Mouse (Mus musculus) embryo, embryonic 9.5 days (tissue): ENCODE data around the gene Ky.

ENCODE experiments used
- DNase-seq: peaks from one replicate; pipeline ENCODE4 v3.0.0-alpha.2; 2017; ENCODE audit errors: extremely low spot score

The Ky gene

GRCm38 (mm10) chr9:102505700-102506585 lies at the start of gene Ky:
Gene Ky (plus strand): TSS chr9:102505750.
- peak; percentile 48 for DNase-seq

GRCm38 (mm10) chr9:102462251-102462650 lies 43.3 kb upstream of the Ky start:
- no peak for DNase-seq

GRCm38 (mm10) chr9:102465044-102465443 lies 40.5 kb upstream of the Ky start:
- no peak for DNase-seq

DNA sequence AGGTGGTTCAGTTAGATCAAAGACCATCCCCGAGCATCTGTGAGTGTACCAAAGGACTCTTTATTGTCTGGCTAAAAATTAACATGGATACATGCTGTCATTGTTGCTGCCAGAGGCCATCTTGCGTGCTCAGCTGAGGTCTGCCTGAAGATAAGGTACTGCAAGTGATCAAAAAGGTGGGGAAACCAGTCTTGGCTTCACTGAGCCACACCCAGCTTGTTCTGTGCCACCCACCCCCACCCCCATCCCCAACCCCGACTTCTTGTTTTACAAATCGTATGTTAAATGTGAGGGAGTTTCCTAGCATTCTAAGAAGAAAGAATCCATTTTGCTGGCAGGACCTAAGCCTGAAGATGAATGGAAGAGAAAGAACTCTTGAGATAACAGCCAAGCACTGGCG lies 39.8 kb upstream of the Ky start:
- DNase-seq = no peak

- DNase-seq = no peak
Observed at GRCm38 (mm10) chr9:102470076-102470819, 35.3 kb upstream of the Ky start.

GRCm38 (mm10) chr9:102477767-102478450 lies 27.6 kb upstream of the Ky start:
- DNase-seq = no peak

GRCm38 (mm10) chr9:102478451-102478835 lies 27.1 kb upstream of the Ky start:
- no peak for DNase-seq

- peak; percentile 24 for DNase-seq
Observed at GRCm38 (mm10) chr9:102479022-102479421, 26.5 kb upstream of the Ky start.

- peak; percentile 42 for DNase-seq
Observed at GRCm38 (mm10) chr9:102492031-102492795, 13.3 kb upstream of the Ky start.

GRCm38 (mm10) chr9:102493044-102493443 lies 12.5 kb upstream of the Ky start:
- DNase-seq = no peak

DNA sequence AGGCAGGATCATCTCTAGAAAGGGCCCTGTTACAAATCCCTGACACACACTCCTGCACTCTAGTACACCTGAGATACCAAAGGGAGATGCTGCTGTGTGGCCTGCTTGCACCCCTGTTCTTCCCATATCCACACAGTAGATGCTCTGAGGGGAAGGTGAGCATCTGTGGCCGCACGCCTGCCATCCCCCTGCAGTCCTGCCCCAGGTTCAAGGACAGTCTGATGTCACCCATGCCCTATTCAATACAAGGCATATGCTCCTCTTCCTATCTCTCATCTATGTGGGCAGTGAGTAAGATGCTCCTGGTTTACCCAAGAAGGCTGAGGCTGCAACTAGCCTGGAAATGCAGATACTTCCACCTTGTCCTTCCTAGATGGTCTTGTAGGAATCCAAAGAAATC lies 11.6 kb upstream of the Ky start:
- DNase-seq = no peak

GRCm38 (mm10) chr9:102494454-102494853 lies 11.1 kb upstream of the Ky start:
- no peak for DNase-seq

DNA sequence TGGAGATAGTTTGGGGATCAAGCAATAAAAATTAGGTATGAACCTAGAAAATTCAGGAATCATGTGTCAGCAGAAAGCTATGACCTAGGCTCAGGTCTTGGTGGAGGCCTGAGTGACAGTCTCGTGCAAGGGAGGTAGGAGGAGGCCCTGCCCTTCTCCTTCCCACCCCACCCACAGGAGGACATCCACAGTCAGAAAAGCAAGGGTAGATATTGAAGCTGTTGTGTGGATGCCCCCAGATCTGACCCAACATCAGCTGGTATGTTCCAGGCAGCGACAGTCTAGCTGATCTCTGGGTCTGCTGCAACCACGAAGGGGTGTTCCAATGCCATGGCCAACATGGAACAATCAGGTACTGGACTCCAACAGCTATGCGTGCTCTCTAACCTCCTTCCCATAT lies 10.3 kb upstream of the Ky start:
- DNase-seq = no peak

DNA sequence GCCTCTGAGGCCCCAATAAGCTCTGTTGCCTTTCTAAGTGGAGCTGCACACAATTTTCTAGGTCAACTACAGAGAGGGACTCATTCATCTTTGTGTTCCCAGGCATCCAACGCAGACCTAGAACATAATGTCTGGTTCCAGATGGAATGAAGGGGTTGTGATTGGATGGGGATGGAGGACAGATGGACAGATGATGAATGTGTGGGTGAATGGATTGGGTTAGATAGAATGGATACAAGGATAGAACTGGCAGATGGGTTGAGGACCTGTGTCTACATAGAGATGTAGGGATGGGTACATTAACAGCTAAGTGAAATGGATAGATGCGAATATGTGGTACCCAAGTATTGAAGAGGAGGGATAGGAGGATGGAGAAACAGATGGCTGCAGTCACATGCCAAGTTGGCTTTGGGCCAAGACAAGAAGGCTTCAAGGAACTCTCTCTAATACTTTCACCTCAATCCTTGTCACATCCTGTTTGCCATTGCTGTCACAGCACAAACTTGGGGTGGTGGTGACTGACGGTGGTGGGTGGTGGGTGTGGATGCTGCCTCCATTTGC lies 9.0 kb upstream of the Ky start:
- DNase-seq = no peak

DNA sequence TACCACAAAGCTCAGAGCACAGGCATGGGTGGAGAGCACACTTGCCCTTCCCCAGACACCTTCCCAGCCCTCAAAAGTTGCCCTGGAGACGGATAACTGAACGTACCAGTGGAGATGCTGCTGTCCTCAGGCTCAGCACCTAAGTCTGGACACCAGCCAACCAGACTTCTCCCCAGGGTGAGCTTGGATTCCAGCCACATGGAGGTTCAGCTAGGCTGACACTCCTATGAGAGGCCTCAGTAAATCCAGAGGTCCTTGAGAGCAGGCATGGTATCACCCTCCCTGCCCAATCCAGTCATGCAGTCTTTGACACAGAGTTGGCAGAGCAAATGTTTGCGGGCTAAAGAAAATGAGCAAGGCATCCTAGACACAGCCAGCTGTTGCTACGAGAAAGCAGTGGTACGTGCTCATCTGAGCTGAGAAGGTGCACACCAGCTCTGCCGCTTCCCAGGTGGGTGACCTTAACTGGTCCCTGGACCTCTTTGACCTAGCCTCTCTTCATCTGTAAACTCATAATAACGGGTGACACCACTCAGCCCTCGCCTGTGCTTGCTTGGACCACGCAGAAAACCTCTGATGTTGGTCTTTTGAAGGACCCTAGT lies 8.4 kb upstream of the Ky start:
- no peak for DNase-seq

DNA sequence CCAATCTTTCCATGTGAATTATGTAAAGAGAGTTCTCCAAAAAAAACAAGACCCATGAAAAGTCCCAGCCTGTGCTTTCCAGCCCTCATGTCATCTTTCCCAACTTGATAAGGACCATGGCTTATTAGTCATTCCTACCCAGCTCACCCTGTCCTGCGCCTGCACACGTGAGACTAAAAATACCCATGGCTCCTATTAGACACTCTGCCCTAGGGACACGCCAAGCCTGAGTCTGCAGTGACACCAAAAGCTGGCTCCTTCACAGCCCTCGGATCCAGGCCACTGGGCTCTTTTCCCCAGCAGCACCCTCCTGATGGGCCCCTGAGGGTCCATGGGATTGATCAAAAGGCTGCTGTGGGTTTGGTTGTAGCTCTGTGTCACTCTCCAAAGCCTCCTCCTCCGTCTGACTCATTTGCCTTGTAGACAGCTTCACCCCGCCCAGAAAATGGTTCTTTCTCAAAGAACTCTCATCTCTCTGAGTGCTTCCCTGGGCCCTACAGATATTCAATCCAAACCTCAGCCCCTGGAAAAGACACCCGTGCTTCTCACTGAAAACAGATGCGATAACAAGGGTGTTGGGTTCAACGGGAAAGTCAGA lies 7.6 kb upstream of the Ky start:
- DNase-seq = no peak

DNA sequence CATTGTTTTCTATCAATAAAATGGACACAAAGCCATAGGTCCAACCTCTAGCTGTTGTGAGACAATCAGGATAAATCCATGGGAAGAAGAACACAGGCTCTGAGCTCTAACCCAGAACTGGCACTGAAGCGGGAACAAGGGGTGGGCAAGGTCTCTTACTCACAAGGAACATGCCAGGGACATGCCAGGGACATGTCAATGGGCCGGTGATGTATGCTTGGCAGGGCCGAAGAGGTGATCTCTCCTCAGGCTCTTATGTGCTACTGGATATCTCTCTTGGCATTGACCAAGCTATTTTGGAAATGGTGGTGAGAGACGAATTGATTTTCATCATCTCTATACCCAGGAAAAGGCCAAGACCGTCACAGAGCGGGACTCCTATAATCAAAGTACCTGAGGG lies 6.8 kb upstream of the Ky start:
- no peak for DNase-seq

DNA sequence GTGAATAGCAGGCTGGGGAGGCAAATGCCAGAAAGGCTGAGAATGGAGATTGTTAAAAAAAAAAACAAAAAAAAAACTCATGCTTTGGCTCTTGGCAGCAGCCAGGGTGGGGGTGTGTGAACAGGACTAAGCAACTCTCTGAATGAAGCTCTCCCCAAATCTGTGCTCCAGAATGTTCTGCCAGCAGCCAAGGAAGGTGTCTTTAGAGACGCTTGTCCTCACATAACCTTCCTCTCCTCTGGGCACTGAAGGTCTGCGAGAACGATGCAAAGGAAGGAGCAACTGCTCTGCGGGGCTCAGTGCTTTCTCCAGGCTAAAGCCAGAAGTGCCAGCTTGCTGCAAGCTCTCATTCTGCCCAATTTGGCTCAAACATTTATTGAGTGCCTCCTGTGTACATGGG lies 6.3 kb upstream of the Ky start:
- no peak for DNase-seq

DNA sequence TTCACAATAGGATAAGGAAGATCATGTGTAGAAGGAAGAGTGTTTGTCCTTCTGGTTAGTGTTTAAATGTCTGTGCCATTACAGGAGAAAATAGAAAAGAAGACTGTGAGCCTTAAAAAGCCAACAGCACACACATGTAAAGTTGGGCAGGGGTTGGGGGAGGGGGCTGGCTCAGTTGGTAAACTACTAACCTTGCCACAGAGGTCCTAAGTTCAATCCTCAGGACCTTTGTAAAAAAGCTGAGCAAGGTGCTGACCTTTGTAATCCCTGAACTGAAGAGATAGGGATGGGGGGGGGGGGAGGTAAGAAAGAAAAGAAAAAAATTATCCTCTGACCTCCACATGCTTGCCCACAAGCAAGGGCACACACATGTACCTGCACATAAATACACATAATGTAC lies 5.8 kb upstream of the Ky start:
- DNase-seq = no peak

- no peak for DNase-seq
Observed at GRCm38 (mm10) chr9:102501113-102501512, 4.4 kb upstream of the Ky start.
